Mouse (Mus musculus) ES-E14 (cell line): ENCODE results near the gene Pkd2.

Experiments
- CHD2 ChIP-seq: IDR thresholded peaks from 2 replicates; pipeline ENCODE4 v1.6.1; 2014; ENCODE audit warnings: mild to moderate bottlenecking, low read depth, low read length, inconsistent platforms
- HCFC1 ChIP-seq: IDR thresholded peaks from 2 replicates; pipeline ENCODE4 v1.6.1; 2012; ENCODE audit warnings: low read length, inconsistent platforms, borderline replicate concordance; ENCODE audit not compliant: insufficient read depth
- ZNF384 ChIP-seq: IDR thresholded peaks from 2 replicates; pipeline ENCODE4 v1.6.1; 2012; ENCODE audit warnings: low read depth, low read length, inconsistent platforms

DNA sequence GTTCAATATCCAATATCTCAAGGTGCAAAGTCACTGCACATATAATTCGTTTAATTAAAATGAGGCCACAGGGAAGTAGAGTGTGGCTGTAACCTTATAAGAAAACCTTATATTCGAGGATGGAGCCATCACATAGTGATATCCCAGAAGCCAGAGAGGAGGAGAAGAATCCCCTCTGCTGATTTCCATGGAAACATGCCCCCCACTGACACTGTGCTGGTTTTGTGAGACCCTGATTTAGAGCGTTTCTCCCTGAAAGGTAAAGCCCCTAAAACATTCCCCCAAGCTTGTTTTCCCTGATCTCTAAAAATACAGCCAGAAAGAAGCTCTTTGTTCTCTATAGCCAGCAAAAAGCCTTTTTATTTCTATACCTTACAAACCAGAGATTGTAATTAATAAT is 9.8 kb upstream of the Pkd2 start:
- no peak for TF ChIP-seq ZNF384
- no peak for TF ChIP-seq HCFC1
- no peak for TF ChIP-seq CHD2
